Mouse (Mus musculus): ENCODE measurements around the gene 4930503B20Rik.

The 4930503B20Rik gene

DNA sequence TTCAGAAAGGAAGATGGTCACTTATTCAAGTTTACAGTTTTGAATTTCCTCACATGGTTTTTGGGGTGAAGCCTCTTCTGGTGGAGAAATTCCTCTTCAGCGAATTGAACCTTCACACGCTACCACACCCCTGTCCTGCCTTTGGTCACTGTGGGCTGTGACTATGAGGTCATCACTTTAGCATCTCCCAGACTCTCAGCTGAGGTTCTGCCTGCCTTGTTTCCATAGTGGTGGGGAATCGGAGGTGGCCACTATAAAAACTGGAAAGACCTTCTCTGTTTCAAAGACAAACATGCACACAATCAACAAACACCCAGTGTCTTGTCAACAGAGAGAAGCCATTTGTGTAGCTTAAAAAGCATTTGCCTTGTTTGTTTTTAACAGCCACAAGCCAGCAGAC lies at the start of gene 4930503B20Rik:
4930503B20Rik (minus strand) TSS at position 101 of the 400 bp plus-strand sequence.
- DNase-seq: no peak

DNA sequence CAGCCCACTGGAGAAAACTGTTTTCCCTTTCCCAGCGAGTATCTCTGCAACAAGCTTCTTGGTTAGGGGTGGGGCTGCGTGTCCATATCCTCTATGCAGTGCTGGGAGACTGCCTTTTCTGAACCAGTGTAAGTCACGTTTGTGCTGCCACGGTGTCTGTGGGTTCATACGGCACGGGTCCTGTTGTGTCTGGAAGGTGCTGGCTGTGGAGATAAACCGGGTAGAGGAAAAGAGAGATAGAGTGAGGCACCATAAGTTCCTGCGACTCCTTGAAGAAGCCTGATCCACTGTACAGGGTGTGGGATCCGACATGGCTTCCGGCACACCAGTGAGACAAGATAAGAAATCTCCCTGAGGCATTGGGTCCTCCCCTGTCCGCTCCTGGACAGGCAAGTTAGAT lies 48.9 kb upstream of the 4930503B20Rik start:
- DNase-seq: no peak

DNA sequence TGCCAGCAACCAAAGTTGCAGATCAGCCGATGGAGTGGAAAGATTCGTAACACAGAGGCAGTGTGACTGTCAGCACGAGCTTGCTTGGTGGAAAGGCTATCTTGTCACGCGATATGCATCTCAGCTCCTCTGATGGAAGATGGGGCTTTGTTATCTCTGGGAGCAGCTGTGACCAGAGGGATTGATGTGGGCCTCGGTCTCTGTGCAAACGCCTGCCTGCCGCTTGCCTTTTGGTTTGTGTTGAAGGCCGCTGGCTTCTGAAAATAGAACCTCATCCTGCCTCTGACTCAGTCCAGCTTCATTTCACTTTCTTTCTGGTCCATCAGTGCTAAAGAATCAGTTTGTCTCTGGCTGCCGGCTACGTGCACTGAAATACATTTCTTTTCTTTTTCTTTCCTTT lies 47.9 kb upstream of the 4930503B20Rik start:
- peak; percentile 43 for DNase-seq

DNA sequence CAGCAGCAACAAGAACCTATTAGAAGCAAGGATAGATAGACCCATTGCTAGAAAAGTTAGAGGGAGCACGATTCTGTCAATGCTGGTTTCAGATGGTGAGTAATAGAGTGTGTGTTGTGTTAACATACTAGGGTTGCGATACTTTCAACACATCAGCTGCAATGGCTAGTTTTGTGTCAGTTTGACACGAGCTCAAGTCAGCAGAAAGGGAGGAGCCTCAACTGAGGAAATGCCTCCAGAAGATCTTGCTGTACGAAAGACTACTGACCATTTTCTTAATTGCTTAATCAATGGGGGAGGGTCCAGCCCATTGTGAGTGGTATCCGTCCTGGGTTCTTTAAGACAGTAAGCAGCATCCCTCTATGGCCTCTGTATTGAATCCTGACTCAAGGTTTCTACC lies 41.4 kb upstream of the 4930503B20Rik start:
- no peak for DNase-seq

DNA sequence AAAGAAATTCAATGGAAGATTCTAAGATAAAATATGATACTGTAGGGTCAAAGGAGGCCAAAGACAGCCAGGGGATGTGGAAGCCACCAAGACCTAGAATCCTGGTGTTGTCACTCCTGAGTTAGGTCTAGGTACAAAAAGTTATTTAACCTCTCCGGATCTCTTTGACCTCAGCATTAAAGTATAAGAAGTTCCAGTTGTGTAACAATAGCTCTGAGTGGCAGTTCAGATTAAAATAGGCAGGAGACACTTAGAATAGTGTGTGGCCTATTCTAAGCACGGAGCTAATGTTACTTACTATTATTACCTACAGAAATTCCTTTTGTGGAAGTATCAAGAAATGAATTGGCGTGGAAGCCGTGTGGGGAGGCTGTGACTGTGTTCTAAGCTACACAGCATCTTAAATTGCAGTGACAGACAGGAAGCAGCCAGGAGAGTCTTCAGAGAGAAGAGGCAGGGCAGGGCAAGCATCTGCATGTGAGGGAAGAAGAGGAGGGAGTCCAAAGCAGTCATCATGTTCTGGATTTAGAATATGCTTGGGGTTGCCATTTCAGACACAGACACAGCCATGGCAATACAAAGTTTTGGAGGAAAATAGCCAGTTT lies 36.1 kb upstream of the 4930503B20Rik start:
- no peak for DNase-seq

DNA sequence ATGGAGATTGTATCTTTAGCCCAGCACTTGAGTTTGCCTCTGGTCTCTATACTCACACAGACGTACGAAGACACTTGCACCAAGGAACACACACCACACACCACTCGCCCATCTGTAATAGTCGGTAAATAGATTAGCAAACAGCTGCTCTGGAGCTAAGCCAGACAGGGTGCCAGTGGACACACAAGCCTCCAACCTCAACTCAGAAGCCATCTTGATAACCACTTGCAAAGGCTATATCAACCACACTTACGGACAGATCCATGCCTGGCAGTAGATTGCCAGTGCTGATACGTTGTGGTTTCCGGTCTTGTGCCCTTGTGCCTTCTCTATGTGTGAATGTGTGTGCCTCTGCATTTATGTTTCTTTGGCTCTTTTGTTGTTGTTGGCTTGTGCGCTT lies 35.3 kb upstream of the 4930503B20Rik start:
- no peak for DNase-seq

DNA sequence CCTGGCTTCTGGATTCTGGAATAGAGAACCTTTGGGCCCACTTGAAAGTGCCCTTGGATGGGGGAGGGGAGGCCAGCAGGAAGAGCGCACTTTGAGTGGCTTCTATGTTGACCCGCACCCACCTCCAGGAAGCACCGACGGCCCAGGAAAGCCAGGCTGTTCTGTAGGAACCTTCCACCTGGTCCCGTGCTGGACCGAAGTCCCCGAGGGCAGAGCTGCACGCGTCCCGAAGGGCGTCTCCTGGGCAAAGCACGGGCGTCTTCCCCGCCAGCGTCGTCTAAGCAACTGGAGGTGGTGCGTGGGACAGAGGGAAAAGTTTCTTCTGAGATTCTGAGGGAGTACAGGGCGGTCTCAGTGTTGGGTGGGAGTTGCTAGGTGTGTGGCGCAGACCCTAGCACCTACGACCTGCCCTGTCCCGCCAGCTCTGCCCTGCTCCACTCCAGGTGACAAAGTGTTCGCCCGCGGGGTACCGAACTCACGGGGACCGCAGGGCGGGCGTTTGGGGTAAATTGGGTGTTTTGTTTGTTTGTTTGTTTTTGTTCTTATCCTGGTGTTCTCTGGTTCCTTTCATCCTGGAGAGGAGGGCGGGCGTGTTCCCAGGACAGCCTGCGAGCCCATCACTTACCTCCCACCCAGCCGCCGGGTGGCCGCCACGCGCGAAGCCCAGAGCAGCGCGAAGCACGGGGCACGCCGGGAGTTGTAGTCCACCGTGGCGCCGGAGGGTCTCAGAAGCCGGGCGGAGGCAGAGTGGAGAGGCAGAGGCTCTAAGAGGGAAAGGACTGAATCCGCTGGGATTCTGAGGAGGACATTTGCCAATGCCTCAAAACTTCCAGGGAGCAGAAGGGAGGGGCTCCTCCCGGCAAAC lies 33.9 kb upstream of the 4930503B20Rik start, which contains the start of gene Samd13:
Samd13 (minus strand) TSS at position 782 of the 865 bp plus-strand sequence.
- peak; percentile 43 for DNase-seq

DNA sequence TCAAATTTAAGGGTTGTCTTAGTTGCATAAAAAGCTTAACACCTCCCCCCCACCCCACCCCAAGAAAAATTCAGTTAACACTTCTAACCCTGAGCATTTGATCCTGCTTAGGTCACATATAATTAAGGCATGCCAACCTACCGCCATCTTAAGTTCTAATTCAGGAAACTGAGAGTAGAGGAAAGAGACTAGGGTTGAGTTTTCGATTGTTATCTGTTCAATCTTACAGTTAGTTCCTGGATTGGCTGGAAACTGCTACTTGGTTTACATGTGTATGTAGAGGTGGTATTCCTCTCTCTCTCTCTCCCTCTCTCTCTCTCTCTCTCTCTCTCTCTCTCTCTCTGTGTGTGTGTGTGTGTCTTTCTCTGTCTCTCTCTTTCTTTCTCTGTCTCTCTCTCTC lies 32.0 kb upstream of the 4930503B20Rik start:
- no peak for DNase-seq

DNA sequence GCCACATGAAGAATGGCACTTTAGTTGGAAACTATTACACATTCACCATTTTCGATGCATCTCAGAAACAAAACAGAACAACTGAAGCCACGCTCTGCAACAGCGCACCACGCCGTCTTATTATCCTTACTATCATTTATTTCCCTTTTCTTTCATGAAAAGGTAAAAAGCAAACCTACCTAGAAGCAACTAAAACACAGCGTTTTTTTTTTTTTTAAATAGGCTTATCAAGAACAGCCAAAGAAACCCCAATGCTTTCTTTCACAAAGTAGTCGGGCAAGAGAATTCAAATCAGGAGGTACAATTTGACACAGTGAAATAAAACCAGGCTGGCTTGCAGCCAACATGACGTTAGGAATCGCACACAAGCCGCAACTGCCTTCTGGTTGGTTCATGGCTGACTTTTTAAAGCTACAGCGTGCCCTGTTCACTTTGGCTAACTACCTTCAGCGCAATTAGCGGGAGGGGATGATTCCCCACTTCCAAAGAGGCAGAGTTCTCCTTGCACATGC lies 31.1 kb upstream of the 4930503B20Rik start:
- DNase-seq: peak; percentile 73

DNA sequence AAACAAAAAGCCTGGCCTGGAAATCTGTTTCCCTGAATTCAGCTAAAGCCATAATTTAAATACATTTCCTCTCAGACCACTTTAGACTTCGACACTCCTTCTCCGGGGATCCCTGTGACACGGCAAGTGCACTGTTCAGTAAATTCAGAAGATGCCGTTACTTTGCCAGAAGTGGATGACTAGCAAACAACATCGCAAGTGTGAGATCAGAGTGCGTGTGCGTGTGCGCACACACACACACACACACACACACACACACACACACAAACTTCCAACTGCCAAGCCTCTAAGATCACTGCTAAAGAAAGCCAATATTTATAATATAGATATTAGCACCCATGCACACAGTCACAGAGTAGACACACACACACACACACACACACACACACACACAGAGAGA lies 30.6 kb upstream of the 4930503B20Rik start:
- DNase-seq: no peak

DNA sequence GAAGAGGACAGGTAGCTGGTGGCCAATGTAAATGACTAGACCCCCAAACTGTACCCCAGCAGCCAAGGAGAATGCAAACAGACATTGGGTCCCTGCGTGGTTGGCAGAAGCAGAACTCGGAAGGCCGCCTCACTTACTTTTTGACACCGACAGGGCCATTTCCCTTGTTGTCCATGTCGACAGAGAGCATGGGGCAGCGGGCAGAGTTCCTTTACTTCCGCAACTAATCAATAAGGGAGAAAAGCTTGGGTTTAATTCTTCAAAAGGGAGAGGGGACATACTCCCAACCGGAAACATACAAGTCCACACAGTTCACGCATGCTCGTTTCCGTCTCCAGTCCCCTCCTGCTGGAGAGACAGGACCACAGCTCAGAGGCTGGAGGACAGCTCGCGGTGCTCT lies 29.5 kb upstream of the 4930503B20Rik start:
- DNase-seq: no peak

DNA sequence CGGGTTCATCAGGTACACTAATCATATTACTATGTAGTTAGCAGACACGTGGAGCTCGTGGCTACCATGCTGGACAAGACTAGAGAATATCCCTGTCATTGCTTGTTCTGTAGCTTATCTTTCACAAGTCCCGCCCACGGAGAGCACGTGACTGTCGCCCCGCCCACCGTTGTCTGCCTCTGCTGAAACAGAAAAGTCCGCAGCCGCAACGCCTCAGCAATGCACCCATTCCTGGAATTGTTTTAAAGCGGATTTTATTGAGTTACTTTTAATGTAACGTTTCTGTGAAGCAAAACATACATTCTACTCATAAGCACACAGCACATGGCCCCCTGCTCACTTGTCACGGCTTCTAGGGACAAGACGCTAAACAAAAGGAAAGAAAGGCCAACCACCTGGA lies 28.5 kb upstream of the 4930503B20Rik start:
- DNase-seq: no peak

DNA sequence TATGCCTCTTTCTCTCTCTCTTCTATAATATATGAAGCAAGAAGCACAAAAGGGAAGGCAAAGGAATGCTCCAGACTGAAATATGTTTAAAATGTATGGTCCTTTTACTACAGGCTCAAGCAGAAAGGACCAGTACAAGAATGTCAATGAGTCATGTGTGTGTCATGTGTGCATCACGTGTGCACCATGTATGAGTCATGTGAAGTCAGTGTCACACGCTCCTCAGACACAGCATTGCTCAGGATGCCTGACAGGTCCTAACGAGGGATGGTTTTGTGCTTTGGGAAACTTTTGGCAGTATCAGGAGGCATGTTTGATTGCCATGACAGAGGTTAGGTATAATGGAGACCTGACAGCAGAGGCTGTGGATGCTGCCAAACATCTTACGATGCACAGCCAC lies 25.1 kb upstream of the 4930503B20Rik start:
- DNase-seq: no peak

DNA sequence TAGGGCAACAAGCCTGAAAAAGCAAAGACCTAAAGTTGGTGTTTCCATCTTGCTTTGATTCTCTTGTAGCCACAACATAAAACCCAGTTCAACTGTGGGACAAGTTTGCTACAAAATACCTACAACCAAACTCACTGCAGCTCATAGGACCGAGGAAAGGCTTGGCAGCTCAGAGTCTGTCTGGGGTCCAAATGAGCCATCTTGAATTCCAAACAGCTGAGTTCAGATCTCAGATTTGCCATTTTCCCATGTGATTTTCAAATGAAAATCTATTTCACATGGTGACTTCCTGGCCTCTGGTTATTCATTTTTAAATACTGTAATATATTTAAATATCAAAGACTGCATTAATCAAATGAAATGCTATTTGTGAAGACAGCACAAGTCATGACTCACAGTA lies 24.0 kb upstream of the 4930503B20Rik start:
- no peak for DNase-seq

DNA sequence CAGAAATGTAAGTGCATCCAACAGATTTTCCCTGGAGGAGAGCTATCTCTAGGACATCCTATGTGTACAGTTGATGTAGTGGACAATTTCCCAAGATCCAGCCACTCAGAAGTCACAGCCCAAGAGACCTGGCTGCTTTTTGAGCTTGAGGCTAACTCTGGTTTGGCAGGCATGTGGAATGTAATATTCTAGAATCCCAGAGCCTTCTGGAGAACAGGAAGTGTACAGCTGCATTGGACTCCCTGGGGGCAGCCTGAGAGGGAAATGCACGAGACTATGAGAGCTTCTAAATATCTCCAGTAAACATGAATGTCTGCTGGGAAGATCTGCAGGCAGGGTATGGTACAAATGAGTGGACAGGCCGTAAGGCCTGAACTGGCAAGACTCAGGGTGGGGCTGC lies 20.0 kb upstream of the 4930503B20Rik start:
- DNase-seq: no peak

DNA sequence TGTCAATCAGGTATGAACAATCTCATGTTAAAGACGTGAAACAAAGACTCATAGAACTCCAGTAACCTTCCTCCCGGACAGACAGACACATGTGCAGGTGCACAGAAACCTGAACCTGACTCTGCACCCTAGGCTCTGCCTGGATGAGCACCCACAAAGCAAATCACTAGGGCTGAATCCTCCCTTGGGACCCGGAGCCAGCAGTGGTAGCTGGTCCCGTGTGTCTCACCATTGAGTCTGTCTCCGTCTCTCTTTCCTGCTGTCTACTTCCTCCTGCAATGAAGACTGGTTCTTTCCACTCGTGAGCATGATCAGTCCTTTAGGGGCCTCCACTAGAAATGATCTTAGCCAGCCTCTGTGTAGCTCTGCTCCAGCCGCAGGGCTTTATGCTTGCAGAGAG lies 10.8 kb upstream of the 4930503B20Rik start:
- DNase-seq: no peak

DNA sequence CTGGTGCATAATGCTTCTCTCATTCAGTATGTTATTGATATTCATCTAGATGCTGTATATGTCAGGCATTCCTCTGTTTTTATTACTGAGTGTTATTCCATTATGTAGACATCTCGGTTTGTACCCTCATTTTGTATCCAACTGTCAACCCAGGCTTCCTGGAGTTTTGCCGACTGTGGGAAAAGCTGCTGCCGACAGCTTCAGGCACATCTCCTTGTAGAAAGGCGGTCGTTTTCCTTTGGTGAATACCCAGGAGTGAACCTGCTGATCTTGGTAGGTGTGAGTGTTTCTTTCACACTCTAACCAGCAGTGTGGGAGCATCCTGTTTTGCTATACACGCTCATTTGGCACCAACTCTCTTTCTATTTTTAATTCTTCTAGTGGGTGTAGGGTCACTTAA lies 9.9 kb upstream of the 4930503B20Rik start:
- DNase-seq: no peak

DNA sequence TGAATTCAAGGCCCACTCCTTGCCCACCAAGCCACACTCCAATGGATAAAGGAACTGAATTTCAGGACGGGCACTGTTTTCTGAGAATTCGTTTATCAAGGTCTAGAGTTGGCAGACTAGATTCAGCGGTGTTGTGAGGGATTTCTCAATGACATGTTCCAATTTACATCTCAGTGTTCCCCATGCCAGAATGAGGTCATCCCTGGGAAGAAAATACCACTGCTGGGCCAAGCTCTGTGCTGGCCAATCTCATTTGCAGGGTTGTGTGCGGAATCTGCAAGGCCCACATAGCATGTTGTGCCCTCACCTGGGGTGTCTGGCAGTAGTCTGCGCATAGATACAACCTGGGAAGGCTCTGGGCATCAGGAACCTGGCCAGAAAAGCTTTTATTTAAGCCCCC lies 8.2 kb upstream of the 4930503B20Rik start:
- no peak for DNase-seq

DNA sequence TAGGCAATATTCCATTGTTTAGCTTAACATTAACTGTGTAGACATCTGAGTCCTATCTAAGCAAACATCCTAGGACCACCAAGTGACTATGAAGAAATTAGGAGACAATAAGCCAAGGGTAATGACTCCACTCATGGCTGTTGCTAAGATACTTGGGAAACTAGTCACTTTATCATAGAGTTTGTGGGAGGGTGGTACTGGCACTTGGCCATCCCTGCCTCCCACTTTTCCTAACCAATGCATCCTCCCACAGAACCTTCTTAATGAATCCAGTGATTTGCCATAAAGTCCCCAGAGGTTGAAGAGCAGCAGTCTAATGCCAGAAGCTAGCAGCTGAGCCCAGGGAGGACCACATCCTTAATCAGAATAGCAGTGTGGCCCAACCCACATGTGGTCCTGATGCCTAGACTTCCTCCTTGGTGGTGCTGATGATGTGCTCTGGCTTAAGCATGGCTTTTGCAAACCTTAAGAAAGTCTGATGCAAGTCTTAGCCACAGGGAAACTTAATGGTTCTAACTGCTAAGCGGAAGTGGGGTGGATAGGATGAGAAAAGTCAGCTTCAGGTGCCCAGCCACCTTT lies 7.0 kb upstream of the 4930503B20Rik start:
- no peak for DNase-seq

DNA sequence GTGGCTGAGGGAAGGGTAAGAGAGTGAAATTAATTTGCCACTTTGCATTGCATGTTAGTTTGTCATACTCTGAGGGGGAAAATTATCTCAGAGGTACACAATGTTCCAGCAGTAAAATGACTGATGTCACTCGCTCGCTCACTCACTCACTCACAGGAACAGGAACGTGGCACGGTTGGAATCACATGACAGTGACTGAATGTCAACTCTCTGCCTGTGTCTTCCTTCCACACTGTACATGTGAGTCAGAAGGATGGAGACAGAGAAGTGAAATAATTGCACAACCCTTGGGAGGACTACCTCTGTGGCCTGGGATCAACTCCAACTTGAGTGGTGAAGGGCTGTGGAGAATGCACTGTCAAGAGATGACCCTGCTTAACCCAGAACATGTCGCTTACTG lies 6.3 kb upstream of the 4930503B20Rik start:
- DNase-seq: peak; percentile 12

DNA sequence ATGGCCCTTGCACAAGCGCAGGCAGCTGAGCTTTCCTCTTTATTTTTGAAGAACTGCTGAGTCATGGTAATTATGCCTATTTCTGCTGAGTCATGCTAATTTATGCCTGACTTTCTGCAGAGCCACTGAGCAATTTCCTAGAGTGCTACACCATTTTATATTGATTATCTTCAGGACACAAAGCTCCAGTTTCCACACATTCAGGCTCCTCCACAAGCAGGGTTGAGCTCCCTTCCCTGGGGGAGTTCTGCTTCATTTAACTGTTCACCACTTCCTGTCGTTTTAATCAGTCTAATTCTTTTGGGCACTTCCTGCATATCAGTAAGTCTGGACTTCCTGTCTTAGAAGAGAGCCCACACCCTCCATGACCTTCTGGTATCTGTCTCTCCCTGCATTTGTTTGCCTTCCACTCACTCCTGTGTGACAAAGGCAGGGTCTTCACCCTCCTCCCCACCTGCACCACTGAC lies 4.0 kb upstream of the 4930503B20Rik start:
- no peak for DNase-seq

DNA sequence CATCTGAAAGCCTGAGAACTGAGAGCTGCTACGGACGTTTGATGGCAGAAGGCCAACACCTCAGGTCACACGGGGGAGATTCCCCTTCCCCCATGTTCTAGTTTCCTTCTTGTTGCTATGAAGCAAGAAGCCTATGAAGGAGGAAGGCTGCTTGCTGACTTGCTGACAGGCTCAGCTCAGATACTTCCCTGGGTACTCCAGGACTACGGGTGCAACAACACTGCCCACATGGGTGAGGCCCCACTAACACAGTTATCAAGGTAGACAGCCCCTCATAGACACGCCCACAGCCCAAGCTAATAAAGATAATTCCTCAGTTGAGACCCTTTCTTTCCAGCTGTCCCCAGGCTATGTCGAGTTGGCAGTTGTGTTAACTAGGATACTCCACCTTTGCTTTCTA lies 2.6 kb upstream of the 4930503B20Rik start:
- DNase-seq: no peak

DNA sequence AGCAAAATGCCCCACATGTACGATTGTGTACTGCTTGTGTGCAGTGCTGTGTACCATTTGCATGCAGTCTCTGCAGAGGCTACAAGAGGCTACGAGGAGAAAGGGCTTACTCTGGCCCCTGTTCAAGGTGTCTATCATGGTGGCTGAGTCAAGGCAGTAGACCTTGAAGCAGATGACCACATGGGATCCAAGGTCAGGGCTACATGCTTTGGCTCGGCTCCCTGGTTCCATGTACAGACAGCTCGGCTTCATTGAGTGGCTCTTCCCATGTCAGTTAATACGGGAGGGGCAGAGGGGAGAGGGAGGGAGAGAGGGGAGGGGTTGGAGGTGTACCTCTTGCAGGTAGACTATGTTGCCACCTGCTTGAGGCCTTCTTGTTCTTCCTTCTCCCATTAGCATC lies 1.3 kb upstream of the 4930503B20Rik start:
- no peak for DNase-seq

DNA sequence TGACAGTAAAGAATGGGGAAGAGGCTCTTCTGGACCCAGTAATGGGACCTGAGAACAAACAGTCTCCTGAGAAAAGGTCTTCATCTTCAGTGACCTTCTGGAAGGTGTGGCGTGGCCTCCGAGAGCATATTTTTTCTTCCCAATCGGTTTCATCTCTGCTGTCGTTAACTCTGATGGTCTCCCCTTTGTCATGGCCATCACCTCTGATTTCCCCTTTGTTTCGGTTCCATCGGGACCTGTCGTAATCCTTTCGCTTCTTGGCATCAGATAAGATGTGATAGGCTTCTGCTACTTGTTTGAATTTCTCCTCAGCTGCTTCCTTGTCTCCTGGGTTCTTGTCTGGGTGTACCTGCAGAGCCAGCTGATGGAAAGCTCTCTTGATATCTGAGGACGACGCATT lies 401 bp downstream of the 4930503B20Rik start:
- no peak for DNase-seq
